Mouse (Mus musculus) liver, embryonic 14 days (tissue): ENCODE results near the gene Defa31. TPM values are rescaled to one million over a fixed set of nuclear protein-coding genes. Genes with fewer than 3 reads are reported as not detected.

Source experiments
- polyA plus RNA-seq: library from polyadenylated mRNA; depleted of rRNA; stranded (reverse); fragments of >200 nt; gene quantifications from 2 replicates; pipeline ENCODE4 v1.2.3, GENCODE M21; 2012; rRNA removed

The Defa31 gene
- polyA plus RNA-seq, result not detected in 2 replicates

DNA sequence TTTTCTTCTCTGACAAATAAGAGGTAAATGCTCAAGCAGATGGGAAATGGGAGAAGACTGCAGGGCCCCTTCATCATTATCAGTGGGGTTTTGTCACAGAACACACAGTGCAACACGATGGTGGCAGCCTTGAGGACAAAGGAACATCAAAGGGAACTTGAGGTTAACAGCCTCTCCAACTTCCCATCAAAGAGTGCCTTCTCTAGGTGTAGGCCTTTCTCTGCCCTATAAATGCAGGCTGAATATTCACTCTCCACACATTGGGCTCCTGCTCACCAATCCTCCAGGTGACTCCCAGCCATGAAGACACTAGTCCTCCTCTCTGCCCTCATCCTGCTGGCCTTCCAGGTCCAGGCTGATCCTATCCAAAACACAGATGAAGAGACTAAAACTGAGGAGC is at the start of gene Defa31:
Defa31 (plus strand) TSS at position 301 of the 400 bp plus-strand sequence.

DNA sequence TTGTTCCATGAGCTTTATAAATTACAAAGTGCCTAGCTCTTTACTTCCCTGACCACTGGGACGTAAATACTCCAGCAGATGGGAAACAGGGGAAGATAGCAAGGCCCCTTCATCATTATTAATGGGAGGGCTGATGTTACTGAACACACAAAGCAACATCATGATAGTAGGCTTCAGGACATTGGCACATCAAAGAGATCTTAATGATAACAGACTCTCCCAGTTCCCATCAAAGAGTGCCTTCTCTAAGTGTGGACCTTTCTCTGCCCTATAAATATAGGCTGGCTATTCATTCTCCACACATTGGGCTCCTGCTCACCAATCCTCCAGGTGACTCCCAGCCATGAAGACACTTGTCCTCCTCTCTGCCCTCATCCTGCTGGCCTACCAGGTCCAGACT is 29.4 kb upstream of the Defa31 start, which contains the start of gene Defa22:
Defa22 (plus strand) TSS at position 301 of the 400 bp plus-strand sequence.

DNA sequence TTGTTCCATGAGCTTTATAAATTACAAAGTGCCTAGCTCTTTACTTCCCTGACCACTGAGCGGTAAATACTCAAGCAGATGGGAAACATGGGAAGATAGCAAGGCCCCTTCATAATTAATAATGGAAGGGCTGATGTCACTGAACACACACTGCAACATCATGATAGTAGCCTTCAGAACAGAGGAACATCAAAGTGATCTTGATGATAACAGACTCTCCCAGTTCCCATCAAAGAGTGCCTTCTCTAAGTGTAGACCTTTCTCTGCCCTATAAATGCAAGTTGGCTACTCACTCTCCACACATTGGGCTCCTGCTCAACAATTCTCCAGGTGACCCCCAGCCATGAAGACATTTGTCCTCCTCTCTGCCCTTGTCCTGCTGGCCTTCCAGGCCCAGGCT is 9.8 kb downstream of the Defa31 start, which contains the start of gene Gm15293:
Gm15293 (plus strand) TSS at position 301 of the 400 bp plus-strand sequence.

Other genes with a start within 250 kb of the Defa31 start
- not detected in 2 replicates for gene AY761185, start 246.9 kb upstream of the Defa31 start, polyA plus RNA-seq
- gene Defa21, start 166.1 kb upstream of the Defa31 start, polyA plus RNA-seq, result not detected in 2 replicates
- not detected in 2 replicates for gene Defa23, start 136.6 kb upstream of the Defa31 start, polyA plus RNA-seq
- gene Defa35, start 126.6 kb upstream of the Defa31 start, polyA plus RNA-seq, result not detected in 2 replicates
- gene Defa25, start 107.2 kb upstream of the Defa31 start, polyA plus RNA-seq, result not detected in 2 replicates
- not detected in 2 replicates for gene Gm14851, start 95.6 kb upstream of the Defa31 start, polyA plus RNA-seq
- gene Defa30, start 57.0 kb upstream of the Defa31 start, polyA plus RNA-seq, result not detected in 2 replicates
- not detected in 2 replicates for gene Defa22, start 29.3 kb upstream of the Defa31 start, polyA plus RNA-seq
- gene Gm15293, start 9.9 kb downstream of the Defa31 start, polyA plus RNA-seq, result not detected in 2 replicates
- not detected in 2 replicates for gene Gm15292, start 58.1 kb downstream of the Defa31 start, polyA plus RNA-seq
- gene Defa27, start 123.9 kb downstream of the Defa31 start, polyA plus RNA-seq, result not detected in 2 replicates
- gene Defa29, start 135.4 kb downstream of the Defa31 start, polyA plus RNA-seq, result not detected in 2 replicates
- not detected in 2 replicates for gene Defa2, start 186.9 kb downstream of the Defa31 start, polyA plus RNA-seq
- not detected in 2 replicates for gene Defa33, start 200.2 kb downstream of the Defa31 start, polyA plus RNA-seq
- not detected in 2 replicates for gene Defa36, start 235.8 kb downstream of the Defa31 start, polyA plus RNA-seq